14 mouse cellular contexts compared by ENCODE assay signal in genomic region chr5:118108794-118109440, GRCm38 (mm10). TPM values are rescaled to one million over a fixed set of nuclear protein-coding genes. Genes with fewer than 3 reads are reported as not detected.
DNase-seq lines count a peak whose midpoint lies in the region; ATAC-seq and TF ChIP-seq lines count a peak whose summit lies in the region.
"Had no signal": no experiment of that assay in that cellular context is flagged by ENCODE, and none has a peak within 500 bp of the region (broad histone marks: within the 10 kb centered on the region; RNA-seq: fewer than 3 reads in every experiment).

No protein-coding gene starts in this region.

- DNase-seq in cerebellum, adult 11-12 months = peak; percentile 65
- no peak for DNase-seq in cerebellum, adult 11 months
- DNase-seq in hindbrain, embryonic 10.5 days (ENCODE audit: low spot score) = no peak
- no peak for DNase-seq in hindbrain, embryonic 11.5 days (ENCODE audit: low spot score)
- no peak for DNase-seq in forebrain, postnatal 0 days
- no peak for DNase-seq in gastrocnemius, postnatal 36 days
- DNase-seq: adrenal gland, adult 2 months; gastrocnemius, postnatal 25 days; kidney, adult 8-10 months had no signal

- no peak for ATAC-seq in hindbrain, embryonic 11.5 days (ENCODE audit: low FRiP score)
- no peak for ATAC-seq in forebrain, postnatal 0 days
- 0 out of 2 replicates have a peak, but pooled peaks have one; percentile 48 for ATAC-seq in neural tube, embryonic 13.5 days (ENCODE audit: low read depth)
- ATAC-seq in liver, embryonic 12.5 days = no peak

- peaks cover 86% of the 10 kb centered on the region for H3K36me3 ChIP-seq in hindbrain, embryonic 10.5 days
- no peaks in the 10 kb centered on the region for H3K36me3 ChIP-seq in hindbrain, embryonic 11.5 days (ENCODE audit: control insufficient read depth, insufficient read depth, low read length)
- peaks cover 14% of the 10 kb centered on the region for H3K36me3 ChIP-seq in forebrain, postnatal 0 days (ENCODE audit: insufficient read depth)
- peaks cover 37% of the 10 kb centered on the region for H3K36me3 ChIP-seq in neural tube, embryonic 13.5 days
- peaks cover 81% of the 10 kb centered on the region for H3K36me3 ChIP-seq in liver, embryonic 12.5 days

- no peak for TF ChIP-seq CTCF in forebrain, postnatal 0 days (IDR thresholded peaks at IDR 0.05; ENCODE audit: low read depth)

- 88% methylated on average over 7 of the region's 7 CpGs for WGBS in hindbrain, embryonic 10.5 days
- 85% methylated on average over 7 of the region's 7 CpGs for WGBS in hindbrain, embryonic 11.5 days
- 64% methylated on average over 7 of the region's 7 CpGs for WGBS in forebrain, postnatal 0 days
- 83% methylated on average over 7 of the region's 7 CpGs for WGBS in neural tube, embryonic 13.5 days
- 91% methylated on average over 7 of the region's 7 CpGs for WGBS in liver, embryonic 12.5 days (ENCODE audit: insufficient replicate concordance)

- H3K4me2 ChIP-seq in hindbrain, embryonic 11.5 days (replicated peaks; ENCODE audit: low read depth, low read length) = no peak overlapping the region
- H3K4me2 ChIP-seq in forebrain, postnatal 0 days (ENCODE audit: low read depth) = no peak overlapping the region
- H3K4me2 ChIP-seq in neural tube, embryonic 13.5 days = no peak overlapping the region
- H3K4me2 ChIP-seq in liver, embryonic 12.5 days = no peak overlapping the region

- peaks cover 10% of the 10 kb centered on the region for H3K4me1 ChIP-seq in hindbrain, embryonic 10.5 days (replicated peaks)
- H3K4me1 ChIP-seq in hindbrain, embryonic 11.5 days (replicated peaks; ENCODE audit: control insufficient read depth, insufficient read depth, low read length) = no peaks in the 10 kb centered on the region
- peaks cover 11% of the 10 kb centered on the region for H3K4me1 ChIP-seq in forebrain, postnatal 0 days (ENCODE audit: insufficient read depth)
- H3K4me1 ChIP-seq in neural tube, embryonic 13.5 days (replicated peaks) = peaks cover 29% of the 10 kb centered on the region
- no peaks in the 10 kb centered on the region for H3K4me1 ChIP-seq in liver, embryonic 12.5 days

- H3K9me3 ChIP-seq in hindbrain, embryonic 10.5 days = no peaks in the 10 kb centered on the region; the same call in 1 of the 2 replicates
- no peaks in the 10 kb centered on the region for H3K9me3 ChIP-seq in hindbrain, embryonic 11.5 days (ENCODE audit: control insufficient read depth, low read length)
- H3K9me3 ChIP-seq in forebrain, postnatal 0 days (ENCODE audit: low read length) = no peaks in the 10 kb centered on the region
- H3K9me3 ChIP-seq in neural tube, embryonic 13.5 days = no peaks in the 10 kb centered on the region
- no peaks in the 10 kb centered on the region for H3K9me3 ChIP-seq in liver, embryonic 12.5 days (replicated peaks)

- H3K27me3 ChIP-seq in hindbrain, embryonic 10.5 days (ENCODE audit: insufficient read depth, poor library complexity, severe bottlenecking) = no peaks in the 10 kb centered on the region
- no peaks in the 10 kb centered on the region for H3K27me3 ChIP-seq in hindbrain, embryonic 11.5 days (ENCODE audit: control insufficient read depth, insufficient read depth, low read length)
- H3K27me3 ChIP-seq in forebrain, postnatal 0 days (ENCODE audit: insufficient read depth, low read length) = no peaks in the 10 kb centered on the region
- no peaks in the 10 kb centered on the region for H3K27me3 ChIP-seq in neural tube, embryonic 13.5 days
- H3K27me3 ChIP-seq in liver, embryonic 12.5 days (replicated peaks) = no peaks in the 10 kb centered on the region

- H3K9ac ChIP-seq in hindbrain, embryonic 11.5 days (ENCODE audit: low read depth, low read length) = no peak overlapping the region
- no peak overlapping the region for H3K9ac ChIP-seq in forebrain, postnatal 0 days
- 0 out of 2 replicates have a peak overlapping the region, but pooled peaks have one; percentile 17 for H3K9ac ChIP-seq in neural tube, embryonic 13.5 days
- no peak overlapping the region for H3K9ac ChIP-seq in liver, embryonic 12.5 days
- H3K9ac ChIP-seq: liver, embryonic 14.5 days had no signal

- no peak overlapping the region for H3K4me3 ChIP-seq in hindbrain, embryonic 10.5 days
- H3K4me3 ChIP-seq in hindbrain, embryonic 11.5 days (ENCODE audit: low read depth, low read length) = no peak overlapping the region
- no peak overlapping the region for H3K4me3 ChIP-seq in forebrain, postnatal 0 days (ENCODE audit: low read depth, low read length)
- H3K4me3 ChIP-seq in neural tube, embryonic 13.5 days = no peak overlapping the region
- H3K4me3 ChIP-seq in liver, embryonic 12.5 days = no peak overlapping the region
- H3K4me3 ChIP-seq: myocyte had no signal

- peak overlapping the region; percentile 9; the same call in 1 of the 2 replicates for H3K27ac ChIP-seq in hindbrain, embryonic 10.5 days
- H3K27ac ChIP-seq in hindbrain, embryonic 11.5 days (ENCODE audit: low read depth, low read length) = no peak overlapping the region
- H3K27ac ChIP-seq in forebrain, postnatal 0 days (ENCODE audit: low read depth, low read length) = peak overlapping the region; percentile 59
- peak overlapping the region; percentile 74 for H3K27ac ChIP-seq in neural tube, embryonic 13.5 days (replicated peaks)
- no peak overlapping the region for H3K27ac ChIP-seq in liver, embryonic 12.5 days
- H3K27ac ChIP-seq: liver, embryonic 14.5 days had no signal

- intact Hi-C loops in gastrocnemius, postnatal 36 days (cut with DNase I) = no loop called here

RNA-seq across cellular contexts. Expression of gene Fbxw8, which starts 46.3 kb away (rescaled TPM):
- polyA plus RNA-seq in hindbrain, embryonic 10.5 days (2016; fragmentation: Nextera tagmentation; extraction: Ambion mirVana) = 35.0 and 36.8 TPM in 2 replicates
- 20.5 and 21.4 TPM in 2 replicates for polyA plus RNA-seq in hindbrain, embryonic 11.5 days (2014; fragmentation: Nextera tagmentation; extraction: Ambion mirVana)
- 42.8 and 51.0 TPM in 2 replicates for total RNA-seq in forebrain, postnatal 0 days (2014; rRNA removed)
- polyA plus RNA-seq in forebrain, postnatal 0 days (2015; fragmentation: Nextera tagmentation; extraction: Ambion mirVana) = 15.2 and 16.4 TPM in 2 replicates
- 25.1 and 25.5 TPM in 2 replicates for polyA plus RNA-seq in neural tube, embryonic 13.5 days (2015; fragmentation: Nextera tagmentation; extraction: Ambion mirVana)
- 23.1 and 24.4 TPM in 2 replicates for polyA plus RNA-seq in liver, embryonic 12.5 days (2016; fragmentation: Nextera tagmentation; extraction: Ambion mirVana)
- total RNA-seq in gastrocnemius, postnatal 36 days (2021) = 10 to 100 TPM; 17.8 to 19.1 TPM

RNA-seq across cellular contexts. Expression of gene Hrk, which starts 55.5 kb away (rescaled TPM):
- 0.25 and 0.37 TPM in 2 replicates for polyA plus RNA-seq in hindbrain, embryonic 10.5 days (2016; fragmentation: Nextera tagmentation; extraction: Ambion mirVana)
- 0.68 and 0.90 TPM in 2 replicates for polyA plus RNA-seq in hindbrain, embryonic 11.5 days (2014; fragmentation: Nextera tagmentation; extraction: Ambion mirVana)
- 17.3 and 26.3 TPM in 2 replicates for total RNA-seq in forebrain, postnatal 0 days (2014; rRNA removed)
- polyA plus RNA-seq in forebrain, postnatal 0 days (2015; fragmentation: Nextera tagmentation; extraction: Ambion mirVana) = 4.7 and 8.4 TPM in 2 replicates
- polyA plus RNA-seq in neural tube, embryonic 13.5 days (2015; fragmentation: Nextera tagmentation; extraction: Ambion mirVana) = 3.3 and 3.4 TPM in 2 replicates
- polyA plus RNA-seq in liver, embryonic 12.5 days (2016; fragmentation: Nextera tagmentation; extraction: Ambion mirVana) = 0.04 TPM in 1 of 2 replicates, not detected in the other
- under 1 TPM; 0.10 to 0.20 TPM for total RNA-seq in gastrocnemius, postnatal 36 days (2021)
- total RNA-seq: adrenal gland, adult 2 months had no signal
- polyA plus RNA-seq: adrenal gland, adult 2 months; spleen, adult 2 months had no signal

Comparison
In these comparisons a context has a peak if more than half of its experiments do, and no peak if none do; other contexts are left out.
1. H3K27ac ChIP-seq: peak in hindbrain, embryonic 10.5 days (single experiment), forebrain, postnatal 0 days (single experiment) and neural tube, embryonic 13.5 days (single experiment); none in hindbrain, embryonic 11.5 days (single experiment) and liver, embryonic 12.5 days (single experiment).